Mouse (Mus musculus) liver, postnatal 0 days (tissue): ENCODE results near the gene Pmis2.

Source experiments
- CTCF ChIP-seq: sonication (generic); IDR thresholded peaks from 2 replicates; pipeline ENCODE4 v1.5.1; 2016; ENCODE audit warnings: antibody characterized with exemption, low read depth
- EP300 ChIP-seq: IDR thresholded peaks from 2 replicates; pipeline ENCODE4 v1.6.1; 2016; ENCODE audit warnings: antibody characterized with exemption, low read depth, mild to moderate bottlenecking

- TF ChIP-seq CTCF = no peak
- no peak for TF ChIP-seq EP300
These were observed 45.8 kb upstream of the Pmis2 start for GRCm38 (mm10) chr7:30717006-30717715.
